Mouse (Mus musculus): ENCODE data around the gene Heatr3.

GRCm38 (mm10) chr8:88144041-88144440 lies 6.4 kb downstream of the Heatr3 start:
- no peak for TF ChIP-seq CTCF (IDR thresholded peaks at IDR 0.05; ENCODE audit: extremely low read depth, insufficient read length, insufficient replicate concordance, low read depth, low read length)
- no peak for TF ChIP-seq POLR2A (IDR thresholded peaks at IDR 0.05; ENCODE audit: low read depth, low read length)
